Mouse (Mus musculus) G1E (cell line): ENCODE data around the gene Mecom.

Source experiments
- CTCF ChIP-seq: IDR thresholded peaks from 2 replicates; pipeline ENCODE4 v1.5.1; 2012; ENCODE audit warnings: low read depth, low read length, inconsistent platforms, mixed read lengths
- GATA1 ChIP-seq: IDR thresholded peaks from 2 replicates; pipeline ENCODE4 v1.6.1; 2012; ENCODE audit warnings: borderline replicate concordance, low read length, inconsistent platforms, mixed read lengths
- POLR2AphosphoS5 ChIP-seq: IDR thresholded peaks from 2 replicates; pipeline ENCODE4 v1.6.1; 2012; ENCODE audit warnings: low read depth, low read length, inconsistent platforms; ENCODE audit not compliant: insufficient replicate concordance
- TAL1 ChIP-seq: conservative IDR thresholded peaks from 2 replicates; pipeline ENCODE4 v1.6.1; 2012; ENCODE audit warnings: low read depth, low read length, inconsistent platforms, mixed read lengths

DNA sequence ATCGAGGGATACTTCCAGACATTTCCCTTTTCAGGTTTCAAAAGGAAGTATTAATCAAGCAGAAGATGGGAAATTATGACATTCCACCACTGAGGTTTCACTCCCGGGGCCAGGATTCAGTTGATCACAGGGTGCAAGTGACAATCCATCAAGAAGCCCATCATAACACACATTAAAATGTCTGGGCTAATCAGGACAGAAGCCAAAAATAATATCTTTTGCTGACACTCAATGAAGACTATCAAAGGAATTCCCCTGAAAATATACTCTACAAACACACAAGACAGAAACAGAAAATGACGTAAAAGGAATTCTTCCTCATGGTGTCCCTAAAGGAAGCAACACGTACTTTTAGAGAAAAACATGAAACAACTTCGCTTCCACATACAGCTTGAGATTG is 371.2 kb downstream of the Mecom start:
- TF ChIP-seq CTCF (no peak), GATA1 (no peak), TAL1 (no peak), POLR2AphosphoS5 (no peak)
